Mouse (Mus musculus): ENCODE results near the gene Ttc33. TPM values are rescaled to one million over a fixed set of nuclear protein-coding genes. Genes with fewer than 3 reads are reported as not detected.

The Ttc33 gene
- polyA plus RNA-seq, 1 experiment from 2014 or later: 40.2 TPM

DNA sequence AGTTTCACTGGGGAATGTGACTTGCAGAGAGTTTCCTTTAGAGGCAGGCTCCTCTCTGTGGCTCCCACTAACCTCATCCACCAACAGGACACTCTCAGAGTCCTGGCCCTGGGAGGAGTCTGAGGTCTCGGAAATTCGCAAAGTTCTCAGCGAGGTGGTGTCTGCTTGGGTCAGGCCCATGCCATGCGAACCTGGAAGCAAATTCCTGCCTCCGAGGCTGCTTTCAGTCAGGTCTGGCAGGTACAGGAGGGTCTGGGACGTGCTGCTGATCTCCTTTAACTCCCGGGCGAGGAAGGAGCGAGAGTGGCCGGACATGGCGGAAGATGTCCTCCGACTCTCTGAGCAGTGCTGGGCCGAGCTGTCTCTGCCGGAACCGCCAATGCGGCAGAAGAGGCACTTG, 49.3 kb downstream of the Ttc33 start:
- Histone ChIP-seq H3K36me3 (no peaks in the 10 kb centered on the region), H3K4me3 (replicated peaks) (no peak overlapping the region), H3K4me1 (no peaks in the 10 kb centered on the region), H3K9me3 (replicated peaks) (no peaks in the 10 kb centered on the region), H3K27ac (replicated peaks) (no peak overlapping the region), H3K9ac (no peak overlapping the region), H3K4me2 (replicated peaks) (no peak overlapping the region), H3K27me3 (no peaks in the 10 kb centered on the region)
- no peak for ATAC-seq (ENCODE audit: insufficient number of reproducible peaks, low FRiP score, low TSS enrichment, low read depth)
- WGBS: 84% methylated on average over 16 of the region's 16 CpGs

GRCm38 (mm10) chr15:5235527-5235926, 50.2 kb downstream of the Ttc33 start:
- no peak overlapping the region for H3K4me2 ChIP-seq (replicated peaks)
- 34% methylated on average over 8 of the region's 8 CpGs for WGBS

DNA sequence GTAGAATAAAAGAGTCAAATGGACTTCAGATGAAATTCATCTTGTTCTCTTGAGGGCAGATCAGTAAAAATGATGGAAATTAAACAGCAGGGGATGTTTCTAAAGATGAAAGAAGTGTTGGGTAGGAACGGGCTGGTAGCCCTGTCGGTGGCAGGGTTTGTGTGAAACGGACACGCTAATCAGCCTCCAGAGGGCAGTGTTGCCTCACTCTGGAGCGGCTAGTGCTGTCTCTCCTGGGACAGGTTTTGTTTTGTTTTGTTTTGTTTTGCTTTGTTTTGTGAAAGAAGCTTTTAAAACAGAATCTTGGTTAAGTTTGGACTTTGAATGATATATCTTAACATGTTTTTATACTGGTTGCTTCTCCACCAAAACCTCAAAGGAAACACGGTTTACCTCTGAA, 51.2 kb downstream of the Ttc33 start:
- Histone ChIP-seq H3K4me3 (replicated peaks) (no peak overlapping the region), H3K27me3 (peaks cover 6% of the 10 kb centered on the region), H3K9ac (no peak overlapping the region), H3K9me3 (replicated peaks) (no peaks in the 10 kb centered on the region), H3K36me3 (no peaks in the 10 kb centered on the region), H3K4me2 (replicated peaks) (no peak overlapping the region), H3K4me1 (no peaks in the 10 kb centered on the region), H3K27ac (replicated peaks) (no peak overlapping the region)
- no peak for ATAC-seq (ENCODE audit: insufficient number of reproducible peaks, low FRiP score, low TSS enrichment, low read depth)
- 9% methylated on average over 6 of the region's 6 CpGs for WGBS

More at GRCm38 (mm10) chr15:5235527-5235926, 50.2 kb downstream of the Ttc33 start:
- no peaks in the 10 kb centered on the region for H3K27me3 ChIP-seq
- H3K36me3 ChIP-seq: no peaks in the 10 kb centered on the region
- ATAC-seq (ENCODE audit: insufficient number of reproducible peaks, low FRiP score, low TSS enrichment, low read depth): no peak; the same call in 1 of the 2 replicates
- no peak overlapping the region for H3K27ac ChIP-seq (replicated peaks)
- H3K4me3 ChIP-seq (replicated peaks): no peak overlapping the region
- no peak overlapping the region for H3K9ac ChIP-seq
- no peaks in the 10 kb centered on the region for H3K4me1 ChIP-seq
- no peaks in the 10 kb centered on the region for H3K9me3 ChIP-seq (replicated peaks)

GRCm38 (mm10) chr15:5237012-5237660, 51.8 kb downstream of the Ttc33 start:
- 37% methylated on average over 7 of the region's 7 CpGs for WGBS
- H3K9me3 ChIP-seq (replicated peaks): no peaks in the 10 kb centered on the region

GRCm38 (mm10) chr15:5238073-5238472, 52.7 kb downstream of the Ttc33 start:
- H3K36me3 ChIP-seq: no peaks in the 10 kb centered on the region
- 72% methylated on average over 7 of the region's 7 CpGs for WGBS
- no peak overlapping the region for H3K4me2 ChIP-seq (replicated peaks)
- H3K9me3 ChIP-seq (replicated peaks): no peaks in the 10 kb centered on the region
- peaks cover 21% of the 10 kb centered on the region for H3K27me3 ChIP-seq
- H3K27ac ChIP-seq (replicated peaks): no peak overlapping the region
- H3K9ac ChIP-seq: no peak overlapping the region
- no peak for ATAC-seq (ENCODE audit: insufficient number of reproducible peaks, low FRiP score, low TSS enrichment, low read depth)
- peaks cover 14% of the 10 kb centered on the region for H3K4me1 ChIP-seq
- H3K4me3 ChIP-seq (replicated peaks): no peak overlapping the region

More at GRCm38 (mm10) chr15:5237012-5237660, 51.8 kb downstream of the Ttc33 start:
- Histone ChIP-seq H3K27me3 (peaks cover 12% of the 10 kb centered on the region), H3K36me3 (no peaks in the 10 kb centered on the region), H3K4me3 (replicated peaks) (no peak overlapping the region), H3K27ac (replicated peaks) (no peak overlapping the region), H3K9ac (no peak overlapping the region), H3K4me1 (peaks cover 5% of the 10 kb centered on the region), H3K4me2 (replicated peaks) (no peak overlapping the region)
- ATAC-seq (ENCODE audit: insufficient number of reproducible peaks, low FRiP score, low TSS enrichment, low read depth): no peak

DNA sequence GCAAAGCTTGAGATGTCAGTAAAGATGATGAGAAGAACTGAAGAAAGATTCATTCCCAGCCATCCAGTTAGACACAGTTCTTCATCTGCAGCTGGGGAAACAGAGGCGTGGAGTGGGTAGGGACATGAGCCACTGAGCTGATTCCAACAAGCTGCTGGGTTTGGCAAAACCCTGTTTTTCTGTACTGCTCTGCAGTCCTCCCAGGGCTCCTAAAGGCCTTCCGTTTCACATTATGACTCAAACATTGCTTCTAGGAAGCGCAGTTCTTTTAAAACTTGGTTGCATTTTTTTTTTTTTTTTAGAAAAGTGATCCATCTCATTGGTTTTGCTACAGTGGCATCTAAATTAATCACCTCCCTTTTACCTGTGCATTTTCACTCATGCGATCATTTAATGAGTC, 53.2 kb downstream of the Ttc33 start:
- Histone ChIP-seq H3K4me2 (replicated peaks) (no peak overlapping the region), H3K4me3 (replicated peaks) (no peak overlapping the region), H3K36me3 (no peaks in the 10 kb centered on the region), H3K27ac (replicated peaks) (no peak overlapping the region), H3K4me1 (peaks cover 19% of the 10 kb centered on the region), H3K9me3 (replicated peaks) (no peaks in the 10 kb centered on the region), H3K9ac (no peak overlapping the region), H3K27me3 (peaks cover 26% of the 10 kb centered on the region)
- ATAC-seq (ENCODE audit: insufficient number of reproducible peaks, low FRiP score, low TSS enrichment, low read depth): no peak
- 82% methylated on average over 4 of the region's 4 CpGs for WGBS

GRCm38 (mm10) chr15:5239361-5239760, 54.0 kb downstream of the Ttc33 start:
- Histone ChIP-seq H3K27ac (replicated peaks) (no peak overlapping the region), H3K9ac (no peak overlapping the region), H3K9me3 (replicated peaks) (no peaks in the 10 kb centered on the region), H3K36me3 (no peaks in the 10 kb centered on the region), H3K27me3 (peaks cover 31% of the 10 kb centered on the region), H3K4me1 (peaks cover 25% of the 10 kb centered on the region), H3K4me2 (replicated peaks) (no peak overlapping the region), H3K4me3 (replicated peaks) (no peak overlapping the region)
- 81% methylated on average over 4 of the region's 4 CpGs for WGBS
- ATAC-seq (ENCODE audit: insufficient number of reproducible peaks, low FRiP score, low TSS enrichment, low read depth): no peak

DNA sequence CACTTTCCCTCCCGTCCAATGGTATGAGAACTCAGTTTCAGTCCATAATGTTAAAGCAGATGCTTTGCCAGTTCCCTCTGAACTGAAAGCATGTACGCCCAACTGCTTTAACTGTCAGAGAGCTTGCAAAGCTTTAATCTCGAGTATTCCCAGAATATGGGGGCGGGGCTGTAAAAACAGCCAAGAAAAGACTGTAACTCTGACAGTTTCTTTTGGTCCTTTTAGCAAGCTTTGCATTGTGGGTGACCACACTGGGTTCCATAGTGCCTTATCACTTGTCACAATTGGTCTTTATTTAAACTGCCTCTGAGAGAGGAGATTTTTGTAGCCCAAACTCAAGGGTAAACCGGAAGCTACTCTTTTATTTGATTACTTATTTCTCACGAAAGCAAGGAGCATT, 54.6 kb downstream of the Ttc33 start:
- WGBS: 51% methylated on average over 6 of the region's 6 CpGs
- Histone ChIP-seq H3K4me2 (replicated peaks) (no peak overlapping the region), H3K9me3 (replicated peaks) (no peaks in the 10 kb centered on the region), H3K36me3 (no peaks in the 10 kb centered on the region), H3K4me3 (replicated peaks) (no peak overlapping the region; the same call in 1 of the 2 replicates), H3K27me3 (peaks cover 36% of the 10 kb centered on the region), H3K4me1 (peaks cover 29% of the 10 kb centered on the region), H3K27ac (replicated peaks) (no peak overlapping the region), H3K9ac (no peak overlapping the region)
- ATAC-seq (ENCODE audit: insufficient number of reproducible peaks, low FRiP score, low TSS enrichment, low read depth): no peak

- H3K4me1 ChIP-seq: peaks cover 29% of the 10 kb centered on the region
- no peak overlapping the region; the same call in 1 of the 2 replicates for H3K4me3 ChIP-seq (replicated peaks)
- H3K27ac ChIP-seq (replicated peaks): no peak overlapping the region
- H3K9me3 ChIP-seq (replicated peaks): no peaks in the 10 kb centered on the region
- ATAC-seq (ENCODE audit: insufficient number of reproducible peaks, low FRiP score, low TSS enrichment, low read depth): no peak
- no peak overlapping the region for H3K4me2 ChIP-seq (replicated peaks)
- H3K9ac ChIP-seq: no peak overlapping the region
- peaks cover 40% of the 10 kb centered on the region for H3K27me3 ChIP-seq
- no peaks in the 10 kb centered on the region for H3K36me3 ChIP-seq
- WGBS: 57% methylated on average over 6 of the region's 6 CpGs
Observed at GRCm38 (mm10) chr15:5240360-5240759, 55.0 kb downstream of the Ttc33 start.

GRCm38 (mm10) chr15:5241304-5242201, 56.2 kb downstream of the Ttc33 start:
- Histone ChIP-seq H3K4me1 (peaks cover 29% of the 10 kb centered on the region), H3K9ac (no peak overlapping the region), H3K4me3 (replicated peaks) (peak overlapping the region; percentile 60), H3K4me2 (replicated peaks) (peak overlapping the region; percentile 100), H3K27ac (replicated peaks) (no peak overlapping the region), H3K9me3 (replicated peaks) (no peaks in the 10 kb centered on the region), H3K36me3 (no peaks in the 10 kb centered on the region), H3K27me3 (peaks cover 40% of the 10 kb centered on the region)
- WGBS: 27% methylated on average over 12 of the region's 12 CpGs
- ATAC-seq (ENCODE audit: insufficient number of reproducible peaks, low FRiP score, low TSS enrichment, low read depth): no peak

DNA sequence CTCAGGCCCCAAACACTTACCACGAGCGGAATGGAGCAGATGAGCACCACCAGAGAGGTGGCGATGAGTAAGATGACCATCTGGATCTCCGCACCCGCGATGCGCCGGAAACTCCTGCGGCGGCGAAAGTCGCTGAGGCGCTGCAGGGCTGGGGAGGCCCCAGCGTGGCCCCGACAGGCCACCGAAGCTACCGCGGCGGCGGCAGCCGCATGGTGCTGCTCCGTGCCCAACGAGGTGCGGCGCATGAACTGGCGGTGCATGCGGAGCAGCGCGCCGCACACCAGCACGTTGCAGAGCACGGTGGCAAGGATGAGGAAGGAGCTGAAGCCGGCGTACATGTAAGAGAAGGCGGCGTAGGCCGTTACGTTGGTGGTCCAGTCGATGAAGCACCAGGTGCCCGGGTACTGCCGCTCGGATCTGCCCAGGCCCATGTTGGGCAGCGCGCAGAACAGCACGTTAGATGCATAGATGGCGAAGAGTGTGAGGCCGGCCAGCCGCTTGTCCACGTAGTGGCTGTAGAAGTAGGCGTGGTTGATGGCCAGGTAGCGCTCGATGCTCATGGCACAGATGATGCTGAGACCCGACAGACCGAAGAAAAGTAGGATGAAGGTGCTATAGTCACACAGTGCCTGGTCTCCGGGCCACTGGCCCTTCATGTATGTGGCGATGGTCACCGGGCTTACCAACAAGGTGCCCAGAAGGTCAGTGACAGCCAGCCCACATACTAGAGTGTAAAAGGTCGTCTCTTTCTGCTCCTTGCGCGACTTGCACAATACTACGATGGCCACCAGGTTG, 57.1 kb downstream of the Ttc33 start:
- Histone ChIP-seq H3K27me3 (peaks cover 45% of the 10 kb centered on the region), H3K36me3 (no peaks in the 10 kb centered on the region), H3K4me3 (replicated peaks) (peak overlapping the region; percentile 60), H3K4me2 (replicated peaks) (peak overlapping the region; percentile 100), H3K9ac (no peak overlapping the region; the same call in 1 of the 2 replicates), H3K9me3 (replicated peaks) (no peaks in the 10 kb centered on the region), H3K27ac (replicated peaks) (no peak overlapping the region), H3K4me1 (peaks cover 29% of the 10 kb centered on the region)
- 2% methylated on average over 61 of the region's 61 CpGs for WGBS
- ATAC-seq (ENCODE audit: insufficient number of reproducible peaks, low FRiP score, low TSS enrichment, low read depth): no peak; the same call in 1 of the 2 replicates

Measured in embryonic facial prominence, embryonic 15.5 days (tissue).